Mouse (Mus musculus) embryonic fibroblast, embryonic 13.5 days (primary cell): ENCODE measurements around the gene Bag3.

ENCODE experiments used
- CTCF ChIP-seq: IDR thresholded peaks from 2 replicates; pipeline ENCODE4 v1.5.1; 2011; ENCODE audit warnings: mild to moderate bottlenecking, control low read depth, low read length, moderate library complexity, borderline replicate concordance; ENCODE audit not compliant: insufficient read depth
- POLR2A ChIP-seq: IDR thresholded peaks from 2 replicates; pipeline ENCODE4 v1.6.1; 2011; ENCODE audit warnings: low read depth, mild to moderate bottlenecking, control low read depth, low read length, moderate library complexity

GRCm38 (mm10) chr7:128534984-128535491, 11.6 kb downstream of the Bag3 start:
- no peak for TF ChIP-seq POLR2A
- TF ChIP-seq CTCF = no peak
